Mouse (Mus musculus) midbrain, embryonic 15.5 days (tissue): ENCODE results near the gene Smpd1. TPM values are rescaled to one million over a fixed set of nuclear protein-coding genes. Genes with fewer than 3 reads are reported as not detected.
A peak's percentile ranks its signal among the peaks of the same experiment; 100 is the strongest.

ENCODE experiments used
- ATAC-seq: fragments of 200-750 bp; cut with Nextera tagmentation; replicated peaks from 2 replicates; pipeline ENCODE4 v1.8.0; 2017; ENCODE audit warnings: moderate TSS enrichment
- H3K27ac ChIP-seq: fragments of 300-500 bp; sonication (generic); 2 replicates; pipeline ENCODE4 v1.5.1; 2015; ENCODE audit warnings: mild to moderate bottlenecking, inconsistent platforms
- H3K27me3 ChIP-seq: fragments of 300-500 bp; sonication (generic); replicated peaks from 2 replicates; pipeline ENCODE4 v1.6.1; 2015; ENCODE audit warnings: inconsistent platforms
- H3K36me3 ChIP-seq: fragments of 300-500 bp; sonication (generic); replicated peaks from 2 replicates; pipeline ENCODE4 v1.6.1; 2015; ENCODE audit warnings: inconsistent platforms
- H3K4me1 ChIP-seq: fragments of 300-500 bp; sonication (generic); 2 replicates; pipeline ENCODE4 v1.6.1; 2015; ENCODE audit warnings: inconsistent platforms
- H3K4me2 ChIP-seq: fragments of 300-500 bp; sonication (generic); 2 replicates; pipeline ENCODE4 v1.6.1; 2015; ENCODE audit warnings: inconsistent platforms, mild to moderate bottlenecking, moderate library complexity
- H3K4me3 ChIP-seq: fragments of 300-500 bp; sonication (generic); 2 replicates; pipeline ENCODE4 v1.5.1; 2015; ENCODE audit warnings: mild to moderate bottlenecking, inconsistent platforms
- H3K9ac ChIP-seq: fragments of 300-500 bp; sonication (generic); 2 replicates; pipeline ENCODE4 v1.6.1; 2015; ENCODE audit warnings: mild to moderate bottlenecking, inconsistent platforms
- H3K9me3 ChIP-seq: fragments of 300-500 bp; sonication (generic); 2 replicates; pipeline ENCODE4 v1.6.1; 2016; ENCODE audit warnings: inconsistent platforms
- WGBS: fragments of 180-500 bp; shearing (Covaris S2); methylation state at CpG from one replicate; pipeline ENCODE4 v1.1.7; 2015; ENCODE audit warnings: mixed read lengths; 5-methylcytosine and 5-hydroxymethylcytosine counted together
- polyA plus RNA-seq: library from polyadenylated mRNA; unstranded; fragments of >200 nt; fragmentation: Nextera tagmentation; extraction: Ambion mirVana; gene quantifications from 2 replicates; pipeline ENCODE4 v1.2.1, GENCODE M21; 2015

Smpd1 gene
- polyA plus RNA-seq, 1 experiment from 2014 or later = 93.0 TPM

DNA sequence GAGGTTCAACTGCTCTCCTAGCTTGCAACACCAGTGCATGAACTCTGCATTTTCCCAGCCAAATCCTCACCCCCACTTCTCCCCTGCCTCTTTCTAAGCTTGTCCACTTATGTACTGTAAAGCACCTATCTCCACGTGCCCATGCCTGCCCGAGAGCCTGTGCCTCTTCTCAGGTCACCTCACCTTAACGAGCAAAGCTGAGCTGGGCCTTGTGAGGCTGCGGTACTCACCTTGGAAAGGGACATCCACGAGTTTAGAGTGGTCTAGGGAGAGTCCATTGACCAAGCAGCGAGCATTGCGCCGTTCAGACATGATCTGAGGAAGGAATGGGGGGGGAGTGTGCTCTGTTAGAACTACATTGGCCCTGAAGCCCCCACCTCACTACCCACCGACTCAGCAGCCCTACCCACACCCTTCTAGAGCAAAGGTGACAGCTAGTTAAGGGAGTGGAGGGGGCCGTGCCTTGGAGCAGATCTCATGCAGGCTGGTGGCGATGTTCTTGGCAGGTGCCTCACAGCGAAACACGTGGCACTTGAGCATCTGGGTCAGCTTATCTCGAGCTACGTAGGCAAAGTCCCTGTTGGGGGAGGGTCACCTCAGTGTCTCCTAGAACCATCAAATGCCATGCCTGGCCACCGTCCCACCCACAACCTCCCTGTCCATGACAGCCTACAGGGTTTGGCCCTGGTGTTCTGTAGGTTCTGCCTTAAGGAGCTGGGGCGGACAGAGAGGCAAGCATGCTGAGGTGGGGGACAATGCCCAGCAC, 11.1 kb downstream of the Smpd1 start:
- Histone ChIP-seq H3K36me3 (peaks cover 50% of the 10 kb centered on the region), H3K9ac (no peak overlapping the region), H3K27ac (no peak overlapping the region), H3K27me3 (no peaks in the 10 kb centered on the region), H3K4me1 (peaks cover 29% of the 10 kb centered on the region), H3K4me2 (no peak overlapping the region), H3K9me3 (no peaks in the 10 kb centered on the region), H3K4me3 (no peak overlapping the region)
- WGBS = 84% methylated on average over 17 of the region's 17 CpGs
- ATAC-seq = no peak

GRCm38 (mm10) chr7:105568583-105568982, 14.4 kb downstream of the Smpd1 start:
- H3K4me1 ChIP-seq = peaks cover 55% of the 10 kb centered on the region
- H3K4me3 ChIP-seq = peak overlapping the region; percentile 28
- peak overlapping the region; percentile 89 for H3K27ac ChIP-seq
- peak overlapping the region; percentile 56 for H3K4me2 ChIP-seq
- peaks cover 42% of the 10 kb centered on the region for H3K36me3 ChIP-seq
- H3K9me3 ChIP-seq = no peaks in the 10 kb centered on the region
- H3K27me3 ChIP-seq = no peaks in the 10 kb centered on the region
- ATAC-seq = peak; percentile 74
- WGBS = 3% methylated on average over 7 of the region's 7 CpGs
- peak overlapping the region; percentile 38 for H3K9ac ChIP-seq

GRCm38 (mm10) chr7:105568988-105569471, 14.9 kb downstream of the Smpd1 start:
- peak; percentile 94 for ATAC-seq
- Histone ChIP-seq H3K9me3 (no peaks in the 10 kb centered on the region), H3K27ac (peak overlapping the region; percentile 89), H3K27me3 (no peaks in the 10 kb centered on the region), H3K4me3 (peak overlapping the region; percentile 28), H3K4me2 (peak overlapping the region; percentile 56), H3K9ac (peak overlapping the region; percentile 38), H3K4me1 (peaks cover 56% of the 10 kb centered on the region), H3K36me3 (peaks cover 42% of the 10 kb centered on the region)
- 3% methylated on average over 6 of the region's 6 CpGs for WGBS

GRCm38 (mm10) chr7:105569512-105570496, 15.6 kb downstream of the Smpd1 start:
- peak overlapping the region; percentile 28 for H3K4me3 ChIP-seq
- H3K9ac ChIP-seq = peak overlapping the region; percentile 38; the same call in 1 of the 2 replicates
- peak overlapping the region; percentile 56 for H3K4me2 ChIP-seq
- peaks cover 39% of the 10 kb centered on the region for H3K36me3 ChIP-seq
- peak; percentile 34 for ATAC-seq
- no peaks in the 10 kb centered on the region for H3K27me3 ChIP-seq
- peak overlapping the region; percentile 89 for H3K27ac ChIP-seq
- no peaks in the 10 kb centered on the region for H3K9me3 ChIP-seq
- H3K4me1 ChIP-seq = peaks cover 57% of the 10 kb centered on the region
- WGBS = 7% methylated on average over 12 of the region's 12 CpGs

- 72% methylated on average over 4 of the region's 4 CpGs for WGBS
- no peak for ATAC-seq
- H3K27ac ChIP-seq = peak overlapping the region; percentile 89
- H3K27me3 ChIP-seq = no peaks in the 10 kb centered on the region
- H3K4me2 ChIP-seq = peak overlapping the region; percentile 56
- no peak overlapping the region for H3K9ac ChIP-seq
- no peaks in the 10 kb centered on the region for H3K9me3 ChIP-seq
- H3K36me3 ChIP-seq = peaks cover 29% of the 10 kb centered on the region
- no peak overlapping the region for H3K4me3 ChIP-seq
- H3K4me1 ChIP-seq = peaks cover 64% of the 10 kb centered on the region
Measured at GRCm38 (mm10) chr7:105570756-105571155, 16.6 kb downstream of the Smpd1 start.

DNA sequence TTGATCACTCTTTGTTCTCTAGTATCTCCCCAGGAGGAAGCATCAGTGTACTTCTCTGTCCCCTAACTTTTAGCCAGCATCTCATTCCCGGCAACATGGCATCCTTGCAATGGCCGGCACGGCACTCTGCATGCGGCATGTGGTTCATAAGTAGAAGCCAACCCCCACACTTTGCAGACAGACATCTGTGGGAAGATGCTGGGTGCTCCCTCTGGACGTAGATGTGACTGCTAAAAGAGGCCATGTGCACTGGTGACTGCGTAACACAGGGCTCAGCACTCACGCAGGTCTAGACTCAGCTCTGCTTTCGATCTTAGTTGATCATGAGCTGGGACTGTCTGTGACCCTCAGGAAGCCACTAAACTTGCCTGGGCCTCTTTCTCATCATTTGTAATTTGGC, 18.8 kb downstream of the Smpd1 start:
- Histone ChIP-seq H3K9me3 (no peaks in the 10 kb centered on the region), H3K27ac (no peak overlapping the region), H3K27me3 (no peaks in the 10 kb centered on the region), H3K9ac (no peak overlapping the region), H3K4me3 (no peak overlapping the region), H3K36me3 (peaks cover 14% of the 10 kb centered on the region), H3K4me2 (no peak overlapping the region), H3K4me1 (peaks cover 73% of the 10 kb centered on the region)
- 92% methylated on average over 8 of the region's 8 CpGs for WGBS
- no peak for ATAC-seq

DNA sequence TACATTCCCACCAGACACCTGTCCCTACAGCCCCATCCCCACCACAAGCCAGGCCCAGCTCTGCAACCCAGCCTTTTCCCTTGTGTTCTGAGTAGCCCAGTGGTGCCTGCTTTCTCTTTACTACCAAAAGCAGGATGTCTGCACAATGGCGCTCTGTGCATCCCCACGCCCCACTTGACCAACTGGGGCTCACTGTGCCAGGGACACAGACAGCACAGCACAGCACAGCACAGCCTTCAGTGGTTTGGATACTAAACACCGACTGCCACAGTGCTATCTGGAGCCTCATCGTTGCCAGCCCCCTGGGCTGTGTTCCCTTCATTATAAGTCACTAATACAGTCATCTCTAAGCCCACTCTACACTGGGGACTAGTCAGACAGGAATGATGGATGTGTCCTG, 20.4 kb downstream of the Smpd1 start:
- no peak for ATAC-seq
- H3K27me3 ChIP-seq = no peaks in the 10 kb centered on the region
- H3K4me2 ChIP-seq = no peak overlapping the region
- no peak overlapping the region for H3K27ac ChIP-seq
- H3K36me3 ChIP-seq = peaks cover 14% of the 10 kb centered on the region
- no peaks in the 10 kb centered on the region for H3K9me3 ChIP-seq
- 87% methylated on average over 4 of the region's 4 CpGs for WGBS
- H3K4me3 ChIP-seq = no peak overlapping the region
- H3K9ac ChIP-seq = no peak overlapping the region
- H3K4me1 ChIP-seq = peaks cover 73% of the 10 kb centered on the region

DNA sequence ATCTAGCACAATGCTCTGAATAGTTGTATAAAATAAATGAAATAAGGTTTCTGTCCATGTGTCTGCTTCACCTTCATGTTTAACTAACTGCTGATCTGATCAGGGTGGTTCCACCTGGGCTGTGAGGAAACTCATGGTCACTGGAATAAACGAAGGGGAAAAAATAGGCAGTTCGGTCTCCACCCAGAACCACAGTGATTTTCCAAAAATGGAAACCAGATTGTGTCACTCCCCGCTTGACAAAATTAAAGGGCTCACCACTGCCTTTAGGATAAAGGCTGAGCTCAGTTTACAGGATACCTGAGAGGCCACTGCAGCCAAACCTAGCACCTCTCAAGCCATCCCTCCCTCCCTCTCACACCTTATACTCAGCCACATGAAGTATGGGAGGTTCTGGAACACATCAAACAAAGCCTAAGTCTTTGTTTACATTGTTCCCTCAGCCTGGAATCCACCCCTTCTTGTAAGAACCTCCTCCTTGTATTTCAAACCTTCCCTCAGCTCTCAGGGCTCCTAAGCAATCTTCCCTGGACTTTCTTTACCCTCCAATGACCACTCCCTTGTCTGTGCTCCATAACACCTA, 22.1 kb downstream of the Smpd1 start:
- Histone ChIP-seq H3K36me3 (peaks cover 14% of the 10 kb centered on the region), H3K9me3 (no peaks in the 10 kb centered on the region), H3K27ac (no peak overlapping the region), H3K4me2 (no peak overlapping the region), H3K4me1 (peaks cover 63% of the 10 kb centered on the region), H3K4me3 (no peak overlapping the region), H3K9ac (no peak overlapping the region), H3K27me3 (no peaks in the 10 kb centered on the region)
- WGBS = 93% methylated on average over 3 of the region's 3 CpGs
- ATAC-seq = no peak

DNA sequence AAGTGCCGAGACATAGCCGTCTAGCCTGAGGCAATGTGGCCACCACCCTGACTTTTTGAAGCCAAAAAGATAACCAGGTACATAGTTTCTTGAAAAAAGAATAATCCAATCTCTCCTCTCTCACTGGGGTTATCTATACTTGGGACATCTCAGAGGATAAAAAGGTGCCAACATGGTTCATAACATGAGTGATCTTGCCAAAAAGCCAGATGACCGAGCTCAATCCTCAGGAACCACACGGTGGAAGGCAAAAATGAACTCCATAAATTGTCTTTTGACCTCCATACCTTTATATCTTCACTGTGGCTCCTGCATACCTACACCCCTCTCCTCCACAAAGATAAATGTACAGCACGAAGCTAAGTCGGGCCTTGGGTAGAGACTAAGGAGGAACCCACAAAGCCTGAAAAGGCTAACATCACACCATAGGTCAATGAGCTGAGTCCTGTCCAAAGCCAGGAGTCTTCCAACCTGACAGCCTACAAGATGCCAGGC, 23.3 kb downstream of the Smpd1 start:
- H3K4me1 ChIP-seq = peaks cover 63% of the 10 kb centered on the region
- H3K4me3 ChIP-seq = no peak overlapping the region
- no peak overlapping the region for H3K9ac ChIP-seq
- no peak for ATAC-seq
- H3K36me3 ChIP-seq = peaks cover 14% of the 10 kb centered on the region
- H3K4me2 ChIP-seq = no peak overlapping the region
- H3K27ac ChIP-seq = no peak overlapping the region
- 93% methylated on average over 6 of the region's 6 CpGs for WGBS
- no peaks in the 10 kb centered on the region for H3K27me3 ChIP-seq
- H3K9me3 ChIP-seq = no peaks in the 10 kb centered on the region

DNA sequence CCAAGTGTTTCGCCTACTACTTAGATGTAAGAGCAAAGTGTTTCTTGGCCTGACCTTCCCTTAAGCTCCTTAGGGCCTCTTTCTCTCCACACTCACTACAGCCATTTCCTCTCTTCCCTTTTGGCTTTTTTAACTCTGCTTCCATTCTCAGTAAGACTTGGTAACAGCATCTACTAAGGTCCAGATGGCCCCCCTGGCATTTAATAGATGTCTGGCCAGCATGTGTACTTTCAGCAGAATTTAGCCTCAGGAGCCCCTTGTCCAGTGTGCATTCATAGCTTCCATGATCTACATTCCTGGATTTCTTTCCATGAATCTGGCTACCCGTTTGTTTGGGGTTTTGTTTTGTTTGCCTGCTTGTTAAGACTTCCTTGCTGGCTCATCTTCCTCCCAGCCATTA, 24.3 kb downstream of the Smpd1 start:
- Histone ChIP-seq H3K27me3 (no peaks in the 10 kb centered on the region), H3K4me3 (no peak overlapping the region), H3K4me2 (no peak overlapping the region), H3K9me3 (no peaks in the 10 kb centered on the region), H3K4me1 (peaks cover 54% of the 10 kb centered on the region), H3K27ac (no peak overlapping the region), H3K36me3 (peaks cover 7% of the 10 kb centered on the region), H3K9ac (no peak overlapping the region)
- 80% methylated on average over 2 of the region's 2 CpGs for WGBS
- ATAC-seq = no peak

DNA sequence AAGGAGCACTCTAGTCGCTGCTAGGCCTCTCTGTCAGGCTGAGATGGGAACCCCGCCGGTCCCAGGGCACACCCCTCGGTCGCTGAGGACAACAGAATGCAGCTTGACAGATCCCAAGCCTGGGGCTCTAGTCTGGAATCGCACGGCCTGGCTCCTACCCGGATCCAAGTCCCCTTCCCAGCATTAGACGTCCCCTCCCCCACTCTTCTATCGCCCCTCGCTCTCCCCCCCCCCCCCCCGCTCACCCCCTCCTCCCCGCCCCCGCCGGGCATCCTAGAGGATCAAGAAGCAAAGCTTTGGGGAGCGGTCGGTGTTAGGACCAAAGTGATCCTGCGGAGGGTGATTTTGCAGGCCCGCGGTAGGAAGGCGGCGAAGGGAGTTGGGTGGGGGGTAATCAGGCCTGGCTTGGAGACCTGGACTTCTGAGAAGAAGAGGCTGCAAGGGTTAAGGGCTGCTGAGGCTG, 26.5 kb downstream of the Smpd1 start:
- peak overlapping the region; percentile 99 for H3K27ac ChIP-seq
- peak overlapping the region; percentile 92 for H3K4me3 ChIP-seq
- peak; percentile 73 for ATAC-seq
- H3K27me3 ChIP-seq = no peaks in the 10 kb centered on the region
- H3K4me1 ChIP-seq = peaks cover 45% of the 10 kb centered on the region
- H3K9ac ChIP-seq = peak overlapping the region; percentile 95
- peak overlapping the region; percentile 65 for H3K4me2 ChIP-seq
- H3K9me3 ChIP-seq = no peaks in the 10 kb centered on the region
- WGBS = 0% methylated on average over 15 of the region's 22 CpGs
- no peaks in the 10 kb centered on the region for H3K36me3 ChIP-seq
